Mouse (Mus musculus) kidney, adult 2 months (tissue): ENCODE results near the gene Vmn1r188. TPM values are rescaled to one million over a fixed set of nuclear protein-coding genes. Genes with fewer than 3 reads are reported as not detected.
"Not testable (repeated sequence)": the region's sequence is repeated elsewhere in the genome, so short reads cannot be mapped to it uniquely, and the experiment has no call there.

Experiments
- DNase-seq: peaks from one replicate; pipeline ENCODE4 v3.0.0; 2021
- H3K27ac ChIP-seq: fragments of 200-500 bp; 2 replicates; pipeline ENCODE4 v1.5.1; 2012; ENCODE audit warnings: low read depth, low read length, control low read depth, inconsistent platforms; ENCODE audit not compliant: insufficient read depth
- H3K27me3 ChIP-seq: fragments of 200-500 bp; replicated peaks from 2 replicates; pipeline ENCODE4 v1.6.1; 2012; ENCODE audit warnings: mild to moderate bottlenecking, moderate library complexity, low read length, inconsistent platforms; ENCODE audit not compliant: control insufficient read depth, insufficient read depth
- H3K36me3 ChIP-seq: fragments of 200-500 bp; 2 replicates; pipeline ENCODE4 v1.6.1; 2012; ENCODE audit warnings: mild to moderate bottlenecking, moderate library complexity, low read length, inconsistent platforms; ENCODE audit not compliant: control insufficient read depth, insufficient read depth
- H3K4me1 ChIP-seq: fragments of 200-500 bp; 2 replicates; pipeline ENCODE4 v1.6.1; 2011; ENCODE audit warnings: low read length; ENCODE audit not compliant: control insufficient read depth, insufficient read depth
- H3K4me3 ChIP-seq: fragments of 200-500 bp; 2 replicates; pipeline ENCODE4 v1.5.1; 2011; ENCODE audit warnings: mild to moderate bottlenecking, low read depth, low read length, control low read depth; ENCODE audit not compliant: insufficient read depth
- CTCF ChIP-seq: fragments of 200-500 bp; conservative IDR thresholded peaks from 2 replicates; pipeline ENCODE4 v1.5.1; 2011; ENCODE audit warnings: low read depth, mild to moderate bottlenecking, control low read depth, low read length, moderate library complexity, mixed read lengths; ENCODE audit not compliant: insufficient read depth, insufficient read length
- POLR2A ChIP-seq: fragments of 200-500 bp; IDR thresholded peaks from one replicate; pipeline ENCODE4 v1.6.1; 2011; ENCODE audit warnings: low read depth, low read length, control low read depth
- WGBS: fragments of 180-500 bp; shearing (Covaris S2); methylation state at CpG from one replicate; pipeline ENCODE4 v1.1.7; 2018; 5-methylcytosine and 5-hydroxymethylcytosine counted together
- polyA plus RNA-seq: library from polyadenylated mRNA; depleted of rRNA; stranded (reverse); fragments of >200 nt; gene quantifications from 2 replicates; pipeline ENCODE4 v1.2.3, GENCODE M21; 2012; rRNA removed

Vmn1r188 gene
- polyA plus RNA-seq, 1 experiment, result not detected

DNA sequence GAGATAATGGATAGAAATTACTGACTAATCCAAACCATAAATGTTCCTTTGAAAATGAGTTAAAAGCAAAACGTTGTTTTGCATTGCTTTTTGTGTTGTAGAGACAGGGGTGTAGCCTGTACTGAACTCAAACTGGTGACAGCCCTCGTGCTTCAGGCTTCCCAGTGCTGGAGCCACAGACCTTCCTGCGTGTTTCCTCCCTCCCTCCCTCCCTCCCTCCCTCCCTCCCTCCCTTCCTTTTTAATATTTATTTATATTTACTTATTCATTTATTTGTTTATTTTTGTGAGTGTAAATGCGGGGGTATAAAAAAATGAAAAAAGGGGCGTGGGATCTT lies 32.7 kb upstream of the Vmn1r188 start:
- WGBS, result 20% methylated on average over 5 of the region's 5 CpGs
- no peaks in the 10 kb centered on the region for H3K36me3 ChIP-seq

DNA sequence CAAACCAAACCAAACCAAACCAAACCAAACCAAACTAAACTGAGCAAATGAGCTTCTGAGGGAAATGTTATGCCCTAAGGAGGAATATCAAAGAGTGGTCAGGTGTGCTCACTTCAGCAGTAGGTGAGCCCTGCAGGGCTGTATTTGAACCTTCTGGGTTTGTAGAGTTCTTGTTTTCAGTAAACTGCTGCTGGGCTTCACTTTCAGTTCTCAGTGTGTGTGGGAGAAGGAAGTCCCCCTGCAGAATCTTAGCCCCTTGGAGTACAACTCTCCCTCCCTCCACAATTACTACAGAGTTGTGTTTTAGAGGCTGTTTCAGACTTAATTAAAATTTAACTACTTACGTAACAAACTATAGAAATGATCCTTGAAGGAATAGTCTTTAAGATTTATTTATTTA lies 30.5 kb upstream of the Vmn1r188 start:
- H3K27ac ChIP-seq, result no peak overlapping the region
- H3K27me3 ChIP-seq, result no peaks in the 10 kb centered on the region; the same call in 1 of the 2 replicates
- no peak for DNase-seq
- 97% methylated on average over 1 of the region's 1 CpGs for WGBS
- H3K4me3 ChIP-seq, result no peak overlapping the region
- H3K36me3 ChIP-seq, result no peaks in the 10 kb centered on the region
- no peak for TF ChIP-seq CTCF
- no peak for TF ChIP-seq POLR2A
- H3K4me1 ChIP-seq, result no peaks in the 10 kb centered on the region

More for the DNA sequence above, 32.7 kb upstream of the Vmn1r188 start:
- Histone ChIP-seq H3K4me3 (no peak overlapping the region), H3K27me3 (no peaks in the 10 kb centered on the region; the same call in 1 of the 2 replicates), H3K4me1 (no peaks in the 10 kb centered on the region), H3K27ac (no peak overlapping the region)
- no peak for DNase-seq
- TF ChIP-seq CTCF, result no peak
- no peak for TF ChIP-seq POLR2A

DNA sequence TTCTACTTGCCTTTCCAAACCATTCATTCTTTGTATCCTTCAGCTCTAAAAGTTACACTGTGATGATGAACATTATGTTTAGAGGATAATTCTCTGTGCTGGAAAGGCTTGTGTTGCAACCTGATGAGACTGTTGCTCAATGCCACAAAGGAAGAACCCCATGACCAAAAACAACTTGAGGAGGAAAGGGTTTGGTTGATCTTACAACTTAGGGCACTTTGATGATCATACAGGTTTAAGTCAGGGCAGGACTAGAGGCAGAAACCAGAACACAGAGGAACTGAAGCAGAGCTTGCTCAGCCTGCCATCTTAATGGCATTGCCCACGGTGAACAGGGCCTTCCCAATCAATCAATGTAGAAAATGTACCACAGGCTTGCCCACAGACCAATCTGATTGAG lies 22.8 kb upstream of the Vmn1r188 start:
- 50% methylated on average over 1 of the region's 1 CpGs for WGBS
- Histone ChIP-seq H3K36me3 (no peaks in the 10 kb centered on the region), H3K27ac (no peak overlapping the region), H3K4me3 (no peak overlapping the region), H3K4me1 (no peaks in the 10 kb centered on the region), H3K27me3 (no peaks in the 10 kb centered on the region)
- TF ChIP-seq CTCF (no peak), POLR2A (no peak)
- DNase-seq, result no peak

DNA sequence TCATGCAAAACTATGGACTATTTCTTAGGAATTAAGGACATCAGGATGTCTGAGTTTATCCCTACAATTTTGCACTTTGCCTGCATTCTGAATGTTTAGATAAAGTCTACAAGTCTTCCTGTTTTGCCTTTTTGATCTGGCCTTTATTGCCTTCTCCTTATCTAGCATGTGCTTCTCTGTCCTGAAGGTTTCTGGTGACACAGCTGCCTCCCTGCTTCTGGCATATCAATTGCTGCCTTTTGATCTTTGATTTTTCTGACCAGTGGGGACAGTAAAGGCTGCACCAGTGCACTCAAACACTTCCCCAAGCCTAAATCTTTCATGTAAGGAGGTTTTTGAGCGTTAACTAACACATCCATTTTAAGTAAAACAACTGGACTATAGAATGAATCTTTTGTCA lies 20.8 kb upstream of the Vmn1r188 start:
- TF ChIP-seq CTCF (no peak), POLR2A (no peak)
- DNase-seq, result no peak
- H3K36me3 ChIP-seq, result no peaks in the 10 kb centered on the region
- H3K27me3 ChIP-seq, result peaks cover 1% of the 10 kb centered on the region; the same call in 1 of the 2 replicates
- 48% methylated on average over 1 of the region's 1 CpGs for WGBS
- no peaks in the 10 kb centered on the region for H3K4me1 ChIP-seq
- H3K27ac ChIP-seq, result no peak overlapping the region
- no peak overlapping the region for H3K4me3 ChIP-seq

DNA sequence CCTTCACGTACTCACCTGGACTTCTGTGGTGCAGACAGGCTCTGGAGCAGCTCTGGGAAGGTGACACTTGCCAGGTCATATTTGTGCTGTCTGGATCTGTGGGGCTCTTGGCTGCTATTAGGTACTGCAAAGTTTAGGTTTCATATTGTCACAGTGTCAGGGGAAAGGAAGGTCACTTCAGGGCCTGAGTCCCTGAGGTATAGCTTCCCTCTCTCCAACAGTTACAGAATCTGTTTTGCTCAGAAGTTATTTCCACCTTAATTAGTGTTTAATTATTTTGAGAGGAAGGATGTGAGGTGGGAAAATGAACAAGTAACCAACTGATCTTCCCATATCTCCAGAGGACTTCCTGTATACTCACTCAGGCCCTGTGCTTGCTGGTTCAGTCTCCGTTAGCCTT lies 21.5 kb downstream of the Vmn1r188 start, which contains the start of gene Vmn1r189:
Gene Vmn1r189 (minus strand): TSS at position 101 of the 400 bp plus-strand sequence.
- not testable (repeated sequence) for H3K4me3 ChIP-seq, H3K4me1 ChIP-seq, H3K27me3 ChIP-seq, H3K36me3 ChIP-seq, H3K27ac ChIP-seq, DNase-seq
- 81% methylated on average over 2 of the region's 2 CpGs for WGBS

DNA sequence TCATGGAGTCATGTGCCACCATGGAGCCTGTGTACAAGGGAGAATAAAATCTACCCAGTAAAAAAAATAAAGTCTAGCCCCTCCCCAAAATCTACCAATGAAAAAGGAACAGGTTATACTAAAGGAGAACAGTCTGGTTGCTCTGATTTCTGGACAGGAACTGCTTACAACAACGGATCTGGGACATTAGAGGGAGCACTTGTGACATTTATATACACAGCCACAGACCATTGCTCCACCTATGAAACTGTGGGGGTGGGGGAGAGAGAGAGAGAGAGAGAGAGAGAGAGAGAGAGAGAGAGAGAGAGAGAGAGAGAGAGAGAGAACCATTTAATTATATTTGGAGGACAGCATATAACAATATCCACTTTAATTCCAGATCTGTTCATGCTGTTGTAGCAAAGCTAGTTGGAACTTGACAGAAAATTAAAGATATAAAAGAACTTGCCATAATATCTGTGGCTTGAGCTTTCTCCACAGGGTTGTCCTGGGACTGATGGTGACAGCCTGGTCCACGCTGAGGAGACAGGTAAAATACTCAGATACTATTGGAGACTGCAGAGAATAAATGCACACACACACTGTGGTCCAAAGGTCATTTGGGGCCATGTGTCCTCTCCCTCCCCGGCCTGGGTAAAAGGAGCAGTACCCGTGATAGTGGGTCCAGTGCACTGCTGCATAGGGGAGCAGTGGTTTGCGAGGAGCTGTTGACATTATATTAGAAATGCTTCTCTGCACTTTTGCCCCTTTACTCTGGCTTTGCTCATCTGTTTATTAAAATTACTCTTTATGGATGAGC lies 52.5 kb downstream of the Vmn1r188 start:
- not testable (repeated sequence) for H3K27ac ChIP-seq, H3K4me3 ChIP-seq, H3K4me1 ChIP-seq, H3K36me3 ChIP-seq, H3K27me3 ChIP-seq, DNase-seq
- 57% methylated on average over 5 of the region's 5 CpGs for WGBS

Other genes starting within 250 kb of the Vmn1r188 start
- 0.39 and 0.44 TPM in 2 replicates for gene Zfp184, start 139.3 kb upstream of the Vmn1r188 start, polyA plus RNA-seq
- gene Pom121l2, start 103.2 kb upstream of the Vmn1r188 start, polyA plus RNA-seq, result 0.04 and 0.06 TPM in 2 replicates
- 0.22 TPM in 1 of 2 replicates, not detected in the other for gene Prss16, start 74.7 kb upstream of the Vmn1r188 start, polyA plus RNA-seq
- gene Hist1h2ah, start 48.9 kb upstream of the Vmn1r188 start, polyA plus RNA-seq, result 0.95 and 3.4 TPM in 2 replicates
- gene Hist1h2bk, start 48.6 kb upstream of the Vmn1r188 start, polyA plus RNA-seq, result 4.2 and 6.0 TPM in 2 replicates
- 10.5 and 12.5 TPM in 2 replicates for gene Hist1h4i, start 43.1 kb upstream of the Vmn1r188 start, polyA plus RNA-seq
- gene Hist1h2ag, start 41.5 kb upstream of the Vmn1r188 start, polyA plus RNA-seq, result 0.76 TPM in 1 of 2 replicates, not detected in the other
- gene Hist1h2bj, start 41.2 kb upstream of the Vmn1r188 start, polyA plus RNA-seq, result 0.92 and 1.0 TPM in 2 replicates
- not detected in 2 replicates for gene Vmn1r189, start 21.4 kb downstream of the Vmn1r188 start, polyA plus RNA-seq
- gene Vmn1r191, start 99.5 kb downstream of the Vmn1r188 start, polyA plus RNA-seq, result not detected in 2 replicates
- not detected in 2 replicates for gene Vmn1r192, start 106.7 kb downstream of the Vmn1r188 start, polyA plus RNA-seq
- gene Vmn1r193, start 138.7 kb downstream of the Vmn1r188 start, polyA plus RNA-seq, result not detected in 2 replicates
- gene Vmn1r194, start 159.8 kb downstream of the Vmn1r188 start, polyA plus RNA-seq, result not detected in 2 replicates
- not detected in 2 replicates for gene Vmn1r195, start 186.1 kb downstream of the Vmn1r188 start, polyA plus RNA-seq
- gene Vmn1r196, start 205.5 kb downstream of the Vmn1r188 start, polyA plus RNA-seq, result not detected in 2 replicates
- gene Vmn1r197, start 240.1 kb downstream of the Vmn1r188 start, polyA plus RNA-seq, result not detected in 2 replicates